Mouse (Mus musculus) C2C12 (cell line): ENCODE measurements at regions not wholly inside any gene's neighbourhood (a gene's known extent, or its start where the extent isn't known, plus 50 kb on each side); places are given as distances from the start of the nearest gene placed in this dataset. TPM values are rescaled to one million over a fixed set of nuclear protein-coding genes. Genes with fewer than 3 reads are reported as not detected.
"Not testable (repeated sequence)": the region's sequence is repeated elsewhere in the genome, so short reads cannot be mapped to it uniquely, and the experiment has no call there.

Source experiments
- H3K27me3 ChIP-seq: one replicate; pipeline ENCODE4 v1.6.1; 2011; ENCODE audit not compliant: control insufficient read depth, insufficient read depth, insufficient read length
- H3K36me3 ChIP-seq: one replicate; pipeline ENCODE4 v1.6.1; 2011; ENCODE audit not compliant: control insufficient read depth, insufficient read depth
- H3K4me3 ChIP-seq: one replicate; pipeline ENCODE4 v1.5.1; 2011; ENCODE audit warnings: mild to moderate bottlenecking, control low read depth; ENCODE audit not compliant: poor library complexity, insufficient read depth, severe bottlenecking
- H3K79me2 ChIP-seq: one replicate; pipeline ENCODE4 v1.6.1; 2011; ENCODE audit not compliant: control insufficient read depth, insufficient read depth
- H3K79me3 ChIP-seq: one replicate; pipeline ENCODE4 v1.6.1; 2011; ENCODE audit warnings: low read depth, control low read depth
- H3ac ChIP-seq: one replicate; pipeline ENCODE3; 2011; ENCODE audit warnings: low read depth; ENCODE audit not compliant: control insufficient read depth, insufficient read length
- CEBPB ChIP-seq: IDR thresholded peaks from one replicate; pipeline ENCODE4 v1.6.1; 2011; ENCODE audit warnings: low read depth, mild to moderate bottlenecking, control low read depth, moderate library complexity
- CTCF ChIP-seq: IDR thresholded peaks from one replicate; pipeline ENCODE4 v1.5.1; 2011; ENCODE audit not compliant: control insufficient read depth, insufficient read depth, insufficient read length
- FOSL1 ChIP-seq: IDR thresholded peaks from one replicate; pipeline ENCODE4 v1.8.0; 2011; ENCODE audit warnings: mild to moderate bottlenecking, low read length; ENCODE audit not compliant: poor library complexity, insufficient read depth, severe bottlenecking
- MAX ChIP-seq: IDR thresholded peaks from one replicate; pipeline ENCODE4 v1.6.1; 2011; ENCODE audit warnings: mild to moderate bottlenecking, control low read depth
- MYOD1 ChIP-seq: IDR thresholded peaks from one replicate; pipeline ENCODE4 v1.6.1; 2011; ENCODE audit warnings: low read depth; ENCODE audit not compliant: control insufficient read depth, insufficient read length
- MYOG ChIP-seq: IDR thresholded peaks from one replicate; pipeline ENCODE4 v1.6.1; 2011; ENCODE audit not compliant: control insufficient read depth, insufficient read length; ENCODE audit errors: extremely low read depth
- USF1 ChIP-seq: IDR thresholded peaks from one replicate; pipeline ENCODE4 v1.6.1; 2011; ENCODE audit warnings: low read depth, mild to moderate bottlenecking, control low read depth, moderate library complexity
- microRNA-seq: library from miRNA; unstranded; fragments of <30 nt; microRNA quantifications from one replicate; pipeline ENCODE4, GENCODE M21; 2019; ENCODE audit warnings: borderline microRNAs expressed

DNA sequence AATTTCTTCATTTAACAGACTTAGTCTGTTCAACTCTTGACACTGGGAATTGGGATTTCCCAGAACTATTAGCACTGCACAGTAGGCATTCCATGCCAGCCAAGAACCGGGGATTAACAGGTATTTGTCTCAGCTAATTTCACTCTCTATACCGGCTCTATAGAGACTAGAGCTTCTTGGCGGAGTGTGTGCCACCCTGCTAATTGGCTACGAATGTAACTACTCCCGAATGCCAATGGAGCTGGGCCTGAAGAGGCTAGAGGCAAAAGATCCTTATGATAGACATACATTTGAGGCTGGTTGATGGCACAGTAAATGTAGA, 216.0 kb upstream of the Arx start:
- Histone ChIP-seq H3K27me3 (no peaks in the 10 kb centered on the region), H3K36me3 (no peaks in the 10 kb centered on the region), H3K79me2 (no peaks in the 10 kb centered on the region), H3K79me3 (no peaks in the 10 kb centered on the region), H3ac (no peak overlapping the region), H3K4me3 (no peak overlapping the region)
- no peak for TF ChIP-seq CTCF

DNA sequence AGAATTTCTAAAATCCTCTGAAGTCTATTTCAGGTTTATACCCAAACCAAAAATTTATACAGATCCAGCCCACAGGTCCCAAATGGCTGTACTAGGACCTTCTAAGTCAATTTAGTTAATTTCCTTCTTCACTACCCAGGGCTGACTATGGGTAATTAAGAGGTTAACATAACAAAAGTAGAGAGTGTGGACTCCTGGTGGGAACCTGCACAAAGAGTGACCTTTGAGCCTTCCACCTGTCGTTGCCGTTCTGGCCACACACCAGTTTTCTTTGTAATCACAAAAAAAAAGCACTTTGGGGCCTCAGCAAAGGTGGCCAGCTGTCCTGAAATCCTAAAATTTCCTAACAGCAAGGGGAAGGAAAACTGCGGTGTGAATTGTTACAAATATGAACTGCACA, 197.3 kb upstream of the Arx start:
- no peak overlapping the region for H3ac ChIP-seq
- TF ChIP-seq USF1 (no peak), CEBPB (no peak), FOSL1 (no peak), MYOD1 (no peak), CTCF (no peak), MAX (no peak), MYOG (no peak)
- no peaks in the 10 kb centered on the region for H3K79me3 ChIP-seq
- H3K4me3 ChIP-seq: no peak overlapping the region
- no peaks in the 10 kb centered on the region for H3K27me3 ChIP-seq
- no peaks in the 10 kb centered on the region for H3K36me3 ChIP-seq
- no peaks in the 10 kb centered on the region for H3K79me2 ChIP-seq

DNA sequence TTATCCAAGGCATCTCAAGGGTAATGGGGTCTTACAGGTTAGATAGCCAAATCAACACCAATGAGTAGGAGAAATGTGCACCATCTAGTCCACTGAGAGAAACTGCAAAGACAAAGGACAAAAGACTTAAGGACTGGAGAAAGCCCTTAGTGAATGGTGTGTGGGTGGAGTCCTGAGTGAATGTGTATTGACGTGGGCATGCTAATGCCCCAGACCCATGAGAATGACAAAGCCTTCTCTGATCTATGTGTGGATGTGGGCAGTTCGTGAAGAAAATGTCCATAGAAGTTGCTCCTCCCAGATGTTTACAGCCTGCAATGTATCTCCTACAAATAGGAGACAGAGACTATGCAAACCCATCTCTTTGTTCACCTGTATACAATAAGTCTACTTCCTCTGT, 188.7 kb upstream of the Arx start:
- no peaks in the 10 kb centered on the region for H3K27me3 ChIP-seq
- TF ChIP-seq FOSL1: no peak
- TF ChIP-seq CEBPB: no peak
- no peak for TF ChIP-seq MAX
- TF ChIP-seq USF1: no peak
- TF ChIP-seq MYOD1: no peak
- TF ChIP-seq CTCF: no peak
- TF ChIP-seq MYOG: no peak
- no peak overlapping the region for H3ac ChIP-seq
- no peak overlapping the region for H3K4me3 ChIP-seq
- no peaks in the 10 kb centered on the region for H3K36me3 ChIP-seq
- no peaks in the 10 kb centered on the region for H3K79me3 ChIP-seq
- no peaks in the 10 kb centered on the region for H3K79me2 ChIP-seq

DNA sequence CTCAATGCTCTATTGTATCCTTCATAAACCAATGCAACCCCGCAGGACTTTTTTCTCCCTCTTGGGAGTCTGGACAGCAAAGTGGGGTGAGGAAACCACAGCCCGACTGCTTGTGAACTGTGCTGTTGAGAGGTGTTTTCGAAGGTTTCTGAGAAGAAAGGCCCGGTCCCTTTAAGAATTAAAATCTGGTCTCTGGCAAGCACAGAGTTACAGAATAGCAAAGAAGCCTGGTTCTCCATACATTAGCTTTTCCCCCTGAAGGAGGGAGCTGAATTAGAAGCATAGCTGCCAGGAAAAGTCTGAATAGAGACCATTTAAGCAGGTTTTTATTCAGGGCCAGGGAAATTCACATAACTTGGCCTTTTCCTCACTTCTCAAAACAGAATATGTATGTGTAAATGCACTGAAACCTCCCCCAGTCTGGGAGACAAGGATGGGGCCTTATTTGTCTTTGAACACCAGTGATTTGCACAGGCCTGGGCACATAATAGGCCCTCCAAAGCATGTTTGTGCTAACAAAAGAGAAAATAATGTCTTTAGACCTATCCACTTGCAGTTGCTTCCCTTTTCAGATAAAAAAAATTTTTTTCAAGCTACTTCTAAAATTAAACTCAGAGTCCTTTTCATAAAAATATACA, 178.2 kb upstream of the Arx start:
- Histone ChIP-seq H3K27me3 (no peaks in the 10 kb centered on the region), H3K79me3 (no peaks in the 10 kb centered on the region), H3K79me2 (no peaks in the 10 kb centered on the region), H3ac (no peak overlapping the region), H3K4me3 (no peak overlapping the region), H3K36me3 (no peaks in the 10 kb centered on the region)
- no peak for TF ChIP-seq FOSL1
- TF ChIP-seq MAX: no peak
- TF ChIP-seq CEBPB: no peak
- TF ChIP-seq USF1: no peak
- TF ChIP-seq MYOD1: no peak
- TF ChIP-seq CTCF: no peak
- no peak for TF ChIP-seq MYOG

DNA sequence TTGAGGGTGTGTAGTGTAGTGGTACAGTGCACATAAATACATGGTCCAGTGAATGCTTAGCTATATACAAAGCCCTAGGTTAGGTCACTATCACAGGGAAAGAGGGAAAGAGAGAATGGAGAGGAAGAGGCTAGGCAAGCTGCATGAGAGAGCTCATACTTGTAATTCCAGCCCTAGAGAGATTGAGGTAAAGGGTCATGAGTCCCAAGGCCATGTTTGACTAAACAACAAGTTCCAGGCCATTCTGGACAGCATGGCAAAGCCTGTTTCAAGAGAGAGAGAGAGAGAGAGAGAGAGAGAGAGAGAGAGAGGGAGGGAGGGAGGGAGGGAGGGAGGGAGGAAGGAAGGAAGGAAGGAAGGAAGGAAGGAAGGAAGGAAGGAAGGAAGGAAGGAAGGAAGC, 131.9 kb upstream of the Arx start:
- not testable (repeated sequence) for H3K79me3 ChIP-seq, H3K4me3 ChIP-seq, H3K27me3 ChIP-seq, H3ac ChIP-seq, H3K79me2 ChIP-seq, H3K36me3 ChIP-seq

DNA sequence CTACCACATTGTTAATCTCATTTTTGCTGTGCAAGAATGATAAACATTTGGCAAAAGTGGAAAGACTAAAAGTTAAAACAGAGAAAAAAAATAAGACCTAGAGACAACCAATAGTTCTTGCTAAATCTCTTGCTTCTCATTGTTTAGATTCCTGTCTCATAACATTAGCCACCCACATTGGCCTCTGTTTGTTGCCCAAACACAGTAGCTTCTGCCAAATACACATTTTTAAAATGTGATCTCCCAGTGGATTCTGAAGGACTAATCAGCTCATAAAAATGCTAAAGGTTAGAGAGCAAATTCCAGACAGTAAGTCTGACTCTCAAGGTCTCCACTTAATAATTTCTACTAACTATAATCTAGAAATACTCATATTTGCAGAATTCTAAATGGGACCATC, 127.1 kb upstream of the Arx start:
- H3K4me3 ChIP-seq: no peak overlapping the region
- TF ChIP-seq USF1: no peak
- TF ChIP-seq CEBPB: no peak
- no peak for TF ChIP-seq CTCF
- TF ChIP-seq MYOG: no peak
- no peak for TF ChIP-seq FOSL1
- no peak for TF ChIP-seq MYOD1
- TF ChIP-seq MAX: no peak
- no peaks in the 10 kb centered on the region for H3K79me3 ChIP-seq
- no peak overlapping the region for H3ac ChIP-seq
- H3K79me2 ChIP-seq: no peaks in the 10 kb centered on the region
- no peaks in the 10 kb centered on the region for H3K36me3 ChIP-seq
- no peaks in the 10 kb centered on the region for H3K27me3 ChIP-seq

DNA sequence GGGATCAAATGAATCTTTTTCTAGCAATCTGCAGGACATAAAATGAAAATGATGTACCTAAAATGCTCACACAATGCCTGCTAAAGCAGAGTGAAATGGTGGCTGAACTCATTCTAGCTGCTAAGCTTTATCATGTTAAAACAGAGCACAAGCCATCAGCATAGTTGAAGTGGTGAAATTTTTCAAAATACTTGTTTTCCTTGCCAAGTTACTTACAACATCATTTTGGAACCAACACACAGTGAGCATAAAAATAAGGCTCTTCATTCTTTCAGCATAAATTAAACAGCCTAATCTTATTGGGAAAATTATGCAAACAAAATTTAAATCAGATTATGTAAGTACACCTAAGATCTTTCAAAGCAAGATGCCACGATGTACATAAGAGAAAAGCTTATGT, 125.3 kb upstream of the Arx start:
- Histone ChIP-seq H3K36me3 (no peaks in the 10 kb centered on the region), H3ac (no peak overlapping the region), H3K79me2 (no peaks in the 10 kb centered on the region), H3K27me3 (no peaks in the 10 kb centered on the region), H3K4me3 (no peak overlapping the region), H3K79me3 (no peaks in the 10 kb centered on the region)
- TF ChIP-seq FOSL1: no peak
- TF ChIP-seq MYOG: no peak

Small RNAs in the stretch of these regions (microRNA-seq; reads per million reads assigned to microRNA genes)
- not detected for gene Gm24973
